Mouse (Mus musculus): ENCODE data around the gene Cc2d1b. TPM values are rescaled to one million over a fixed set of nuclear protein-coding genes. Genes with fewer than 3 reads are reported as not detected.

Gene Cc2d1b
- 31.4 and 34.7 TPM in 2 replicates for polyA plus RNA-seq (2016; fragmentation: Nextera tagmentation; extraction: Ambion mirVana)

GRCm38 (mm10) chr4:108619587-108620341 lies at the start of gene Cc2d1b:
Cc2d1b (plus strand) TSS chr4:108619940.
- Histone ChIP-seq H3K27ac (replicated peaks) (peak within 1 kb of the TSS; percentile 96), H3K4me1 (peaks cover 21% of the 10 kb centered on the region), H3K36me3 (replicated peaks) (peaks cover 38% of the 10 kb centered on the region), H3K4me3 (peak within 1 kb of the TSS; percentile 87), H3K9me3 (no peaks in the 10 kb centered on the region), H3K27me3 (replicated peaks; ENCODE audit: low read depth, poor library complexity, severe bottlenecking) (no peaks in the 10 kb centered on the region)
- peak; percentile 96 for DNase-seq (ENCODE audit: low spot score)
- WGBS: under 1% methylated on average over 86 of the region's 86 CpGs

GRCm38 (mm10) chr4:108572644-108573043 lies 47.1 kb upstream of the Cc2d1b start:
- WGBS: 95% methylated on average over 3 of the region's 3 CpGs

GRCm38 (mm10) chr4:108578840-108579742 lies 40.6 kb upstream of the Cc2d1b start, which contains the start of the genes Prpf38a and Orc1:
Prpf38a (minus strand) TSS chr4:108579336.
Orc1 (plus strand) TSS chr4:108579423.
- under 1% methylated on average over 64 of the region's 64 CpGs for WGBS
- Histone ChIP-seq H3K27me3 (replicated peaks; ENCODE audit: low read depth, poor library complexity, severe bottlenecking) (no peaks in the 10 kb centered on the region), H3K9me3 (0 out of 2 replicates have a peak, but pooled peaks cover 3% of the 10 kb centered on the region), H3K27ac (replicated peaks) (peak within 1 kb of the TSS; percentile 90), H3K36me3 (replicated peaks) (peaks cover 57% of the 10 kb centered on the region), H3K4me3 (peak within 1 kb of the TSS; percentile 88), H3K4me1 (peaks cover 31% of the 10 kb centered on the region)
- DNase-seq (ENCODE audit: low spot score): peak; percentile 98

More at GRCm38 (mm10) chr4:108572644-108573043, 47.1 kb upstream of the Cc2d1b start:
- Histone ChIP-seq H3K9me3 (no peaks in the 10 kb centered on the region), H3K27me3 (replicated peaks; ENCODE audit: low read depth, poor library complexity, severe bottlenecking) (no peaks in the 10 kb centered on the region), H3K36me3 (replicated peaks) (peaks cover 91% of the 10 kb centered on the region), H3K4me1 (peaks cover 6% of the 10 kb centered on the region), H3K4me3 (no peak overlapping the region), H3K27ac (replicated peaks) (no peak overlapping the region)
- no peak for DNase-seq (ENCODE audit: low spot score)

GRCm38 (mm10) chr4:108579743-108580411 lies 39.9 kb upstream of the Cc2d1b start:
- H3K9me3 ChIP-seq: 0 out of 2 replicates have a peak, but pooled peaks cover 3% of the 10 kb centered on the region
- 1% methylated on average over 16 of the region's 16 CpGs for WGBS
- peaks cover 53% of the 10 kb centered on the region for H3K36me3 ChIP-seq (replicated peaks)
- DNase-seq (ENCODE audit: low spot score): no peak
- H3K27ac ChIP-seq (replicated peaks): peak overlapping the region; percentile 90
- no peaks in the 10 kb centered on the region for H3K27me3 ChIP-seq (replicated peaks; ENCODE audit: low read depth, poor library complexity, severe bottlenecking)
- peak overlapping the region; percentile 88 for H3K4me3 ChIP-seq
- peaks cover 31% of the 10 kb centered on the region for H3K4me1 ChIP-seq

GRCm38 (mm10) chr4:108593376-108593775 lies 26.4 kb upstream of the Cc2d1b start:
- no peak for DNase-seq (ENCODE audit: low spot score)
- Histone ChIP-seq H3K4me1 (no peaks in the 10 kb centered on the region), H3K27ac (replicated peaks) (no peak overlapping the region), H3K27me3 (replicated peaks; ENCODE audit: low read depth, poor library complexity, severe bottlenecking) (no peaks in the 10 kb centered on the region), H3K9me3 (no peaks in the 10 kb centered on the region), H3K36me3 (replicated peaks) (peaks cover 92% of the 10 kb centered on the region), H3K4me3 (no peak overlapping the region)
- WGBS: 89% methylated on average over 2 of the region's 2 CpGs

GRCm38 (mm10) chr4:108595785-108596184 lies 24.0 kb upstream of the Cc2d1b start:
- H3K4me1 ChIP-seq: no peaks in the 10 kb centered on the region
- no peaks in the 10 kb centered on the region for H3K27me3 ChIP-seq (replicated peaks; ENCODE audit: low read depth, poor library complexity, severe bottlenecking)
- no peak overlapping the region for H3K4me3 ChIP-seq
- no peaks in the 10 kb centered on the region for H3K9me3 ChIP-seq
- DNase-seq (ENCODE audit: low spot score): no peak
- WGBS: 84% methylated on average over 1 of the region's 1 CpGs
- no peak overlapping the region for H3K27ac ChIP-seq (replicated peaks)
- H3K36me3 ChIP-seq (replicated peaks): peaks cover 94% of the 10 kb centered on the region

- DNase-seq (ENCODE audit: low spot score): no peak
- peaks cover 2% of the 10 kb centered on the region; the same call in 1 of the 2 replicates for H3K9me3 ChIP-seq
- H3K27ac ChIP-seq (replicated peaks): no peak overlapping the region
- H3K4me3 ChIP-seq: no peak overlapping the region
- no peaks in the 10 kb centered on the region for H3K4me1 ChIP-seq
- no peaks in the 10 kb centered on the region for H3K27me3 ChIP-seq (replicated peaks; ENCODE audit: low read depth, poor library complexity, severe bottlenecking)
- WGBS: 90% methylated on average over 4 of the region's 4 CpGs
- H3K36me3 ChIP-seq (replicated peaks): peaks cover 97% of the 10 kb centered on the region
Observed at GRCm38 (mm10) chr4:108598306-108598705, 21.4 kb upstream of the Cc2d1b start.

- no peak for DNase-seq (ENCODE audit: low spot score)
- Histone ChIP-seq H3K4me3 (no peak overlapping the region), H3K36me3 (replicated peaks) (peaks cover 97% of the 10 kb centered on the region), H3K4me1 (no peaks in the 10 kb centered on the region), H3K9me3 (peaks cover 2% of the 10 kb centered on the region; the same call in 1 of the 2 replicates), H3K27me3 (replicated peaks; ENCODE audit: low read depth, poor library complexity, severe bottlenecking) (no peaks in the 10 kb centered on the region), H3K27ac (replicated peaks) (no peak overlapping the region)
- WGBS: 96% methylated on average over 7 of the region's 7 CpGs
Observed at GRCm38 (mm10) chr4:108601870-108602269, 17.9 kb upstream of the Cc2d1b start.

- Histone ChIP-seq H3K4me3 (no peak overlapping the region), H3K27me3 (replicated peaks; ENCODE audit: low read depth, poor library complexity, severe bottlenecking) (no peaks in the 10 kb centered on the region), H3K4me1 (no peaks in the 10 kb centered on the region), H3K27ac (replicated peaks) (no peak overlapping the region), H3K36me3 (replicated peaks) (peaks cover 90% of the 10 kb centered on the region), H3K9me3 (no peaks in the 10 kb centered on the region)
- 88% methylated on average over 3 of the region's 3 CpGs for WGBS
- DNase-seq (ENCODE audit: low spot score): no peak
Observed at GRCm38 (mm10) chr4:108608651-108609050, 11.1 kb upstream of the Cc2d1b start.

- Histone ChIP-seq H3K27ac (replicated peaks) (no peak overlapping the region), H3K27me3 (replicated peaks; ENCODE audit: low read depth, poor library complexity, severe bottlenecking) (no peaks in the 10 kb centered on the region), H3K4me3 (no peak overlapping the region), H3K9me3 (no peaks in the 10 kb centered on the region), H3K36me3 (replicated peaks) (peaks cover 85% of the 10 kb centered on the region), H3K4me1 (no peaks in the 10 kb centered on the region)
- WGBS: 89% methylated on average over 5 of the region's 5 CpGs
- DNase-seq (ENCODE audit: low spot score): no peak
Observed at GRCm38 (mm10) chr4:108610935-108611334, 8.8 kb upstream of the Cc2d1b start.

GRCm38 (mm10) chr4:108618586-108618985 lies 1.2 kb upstream of the Cc2d1b start:
- peak overlapping the region; percentile 87 for H3K4me3 ChIP-seq
- no peaks in the 10 kb centered on the region for H3K27me3 ChIP-seq (replicated peaks; ENCODE audit: low read depth, poor library complexity, severe bottlenecking)
- 68% methylated on average over 4 of the region's 4 CpGs for WGBS
- peaks cover 38% of the 10 kb centered on the region for H3K36me3 ChIP-seq (replicated peaks)
- no peak for DNase-seq (ENCODE audit: low spot score)
- H3K27ac ChIP-seq (replicated peaks): no peak overlapping the region; the same call in 1 of the 2 replicates
- peaks cover 21% of the 10 kb centered on the region for H3K4me1 ChIP-seq
- no peaks in the 10 kb centered on the region for H3K9me3 ChIP-seq

- H3K4me3 ChIP-seq: peak overlapping the region; percentile 87
- WGBS: 2% methylated on average over 10 of the region's 10 CpGs
- peaks cover 21% of the 10 kb centered on the region for H3K4me1 ChIP-seq
- H3K9me3 ChIP-seq: no peaks in the 10 kb centered on the region
- peak; percentile 50 for DNase-seq (ENCODE audit: low spot score)
- H3K27ac ChIP-seq (replicated peaks): peak overlapping the region; percentile 96
- H3K27me3 ChIP-seq (replicated peaks; ENCODE audit: low read depth, poor library complexity, severe bottlenecking): no peaks in the 10 kb centered on the region
- H3K36me3 ChIP-seq (replicated peaks): peaks cover 38% of the 10 kb centered on the region
Observed at GRCm38 (mm10) chr4:108619165-108619564, 575 bp upstream of the Cc2d1b start.

All from embryonic facial prominence, embryonic 10.5 days (tissue).